Mouse (Mus musculus) liver, embryonic 14.5 days (tissue): Measurements from ENCODE around the gene Lhfpl5.

ENCODE experiments used
- CTCF ChIP-seq: IDR thresholded peaks from 2 replicates; pipeline ENCODE4 v1.5.1; 2016; ENCODE audit warnings: antibody characterized with exemption, low read depth, control low read depth
- EP300 ChIP-seq: IDR thresholded peaks from 2 replicates; pipeline ENCODE4 v1.6.1; 2016; ENCODE audit warnings: antibody characterized with exemption, low read depth

GRCm38 (mm10) chr17:28532557-28532956, 42.9 kb upstream of the Lhfpl5 start:
- no peak for TF ChIP-seq CTCF
- no peak for TF ChIP-seq EP300
